Mouse (Mus musculus): Measurements from ENCODE around the gene Spam1.

Spam1 gene

GRCm38 (mm10) chr6:24790888-24791287, at the start of gene Spam1:
Gene Spam1 (plus strand): TSS chr6:24791188.
- no peak for DNase-seq (ENCODE audit: low spot score)

- DNase-seq (ENCODE audit: low spot score): no peak
These were observed 43.0 kb upstream of the Spam1 start, which contains the start of gene Hyal4 for GRCm38 (mm10) chr6:24748029-24748428. Gene Hyal4 (plus strand): TSS chr6:24748329.

- no peak for DNase-seq (ENCODE audit: low spot score)
These were observed 31.7 kb upstream of the Spam1 start for GRCm38 (mm10) chr6:24759281-24759680.

- DNase-seq (ENCODE audit: low spot score): no peak
These were observed 24.7 kb upstream of the Spam1 start for GRCm38 (mm10) chr6:24766261-24766660.

DNA sequence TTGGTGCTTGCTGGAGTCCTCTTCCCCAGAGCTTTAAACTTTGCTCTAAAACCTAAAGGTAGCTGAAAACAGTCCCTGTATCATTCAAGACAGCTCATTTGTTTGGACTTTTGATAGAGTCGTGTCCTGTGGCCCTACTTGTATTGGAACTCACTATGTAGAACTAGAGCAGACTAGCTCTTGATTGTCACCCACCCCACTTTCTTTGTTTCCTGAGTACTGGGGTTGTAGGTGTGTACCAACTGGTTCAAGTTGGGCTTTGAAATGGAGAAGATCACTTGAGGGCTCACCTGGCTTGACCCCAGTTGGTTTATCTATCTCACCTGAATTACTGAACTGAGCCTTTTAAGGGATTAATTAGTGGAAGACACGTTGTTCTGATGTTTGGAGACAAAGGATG, 11.8 kb upstream of the Spam1 start:
- DNase-seq (ENCODE audit: low spot score): no peak

GRCm38 (mm10) chr6:24822070-24822469, 31.1 kb downstream of the Spam1 start:
- no peak for DNase-seq (ENCODE audit: low spot score)

Measured in yolk sac, embryonic 10.5 days (tissue).